ENCODE assay signal across 7 mouse cellular contexts in genomic region chr19:45005957-45006712, GRCm38 (mm10). TPM values are rescaled to one million over a fixed set of nuclear protein-coding genes. Genes with fewer than 3 reads are reported as not detected.
A peak's percentile ranks its signal among the peaks of the same experiment; 100 is the strongest.
DNase-seq lines count a peak whose midpoint lies in the region; ATAC-seq lines count a peak whose summit lies in the region.

Mrpl43 (minus strand) TSS chr19:45006442.

- peak within 1 kb of the TSS; percentile 88 for H3K4me2 ChIP-seq in intestine, embryonic 16.5 days (ENCODE audit: low read depth, low read length)
- H3K4me2 ChIP-seq in midbrain, embryonic 11.5 days = peak within 1 kb of the TSS; percentile 75

- H3K4me3 ChIP-seq in intestine, embryonic 16.5 days (ENCODE audit: low read length) = peak within 1 kb of the TSS; percentile 68
- H3K4me3 ChIP-seq in midbrain, embryonic 11.5 days (ENCODE audit: low read depth, low read length) = peak within 1 kb of the TSS; percentile 70

- peak; percentile 98 for DNase-seq in adrenal gland, adult 18-20 months (ENCODE audit: low spot score in 2 of 2)
- peak; percentile 96 for DNase-seq in embryo, embryonic 11 days
- peak; percentile 96 to 97 for DNase-seq in gastrocnemius, postnatal 36 days
- peak; percentile 95 to 97 for DNase-seq in left cerebral cortex, postnatal 36 days (ENCODE audit: low spot score in 2 of 2)
- peak; percentile 100 for DNase-seq in midbrain, embryonic 11.5 days (ENCODE audit: low spot score, missing footprints)
- DNase-seq in skeletal muscle tissue, adult 2 months (ENCODE audit: low read depth, low spot score) = peak; percentile 87

- H3K27ac ChIP-seq in intestine, embryonic 16.5 days (ENCODE audit: low read length) = peak within 1 kb of the TSS; percentile 82
- 0 out of 2 replicates have a peak within 1 kb of the TSS, but pooled peaks have one; percentile 25 for H3K27ac ChIP-seq in midbrain, embryonic 11.5 days (ENCODE audit: low read depth, low read length)

- WGBS in intestine, embryonic 16.5 days = under 1% methylated on average over 82 of the region's 82 CpGs
- WGBS in midbrain, embryonic 11.5 days = under 1% methylated on average over 82 of the region's 82 CpGs

- peaks cover 23% of the 10 kb centered on the region for H3K36me3 ChIP-seq in intestine, embryonic 16.5 days (ENCODE audit: control insufficient read depth, insufficient read depth, low read length)
- H3K36me3 ChIP-seq in midbrain, embryonic 11.5 days (ENCODE audit: control insufficient read depth, insufficient read depth, low read length) = peaks cover 11% of the 10 kb centered on the region

- H3K9me3 ChIP-seq in intestine, embryonic 16.5 days (ENCODE audit: control insufficient read depth, low read length) = no peaks in the 10 kb centered on the region
- H3K9me3 ChIP-seq in midbrain, embryonic 11.5 days (ENCODE audit: control insufficient read depth, low read length) = no peaks in the 10 kb centered on the region

- peak within 1 kb of the TSS; percentile 69 for H3K9ac ChIP-seq in intestine, embryonic 16.5 days (ENCODE audit: low read depth, low read length)
- H3K9ac ChIP-seq in midbrain, embryonic 11.5 days (ENCODE audit: low read length) = peak within 1 kb of the TSS; percentile 71

- no peaks in the 10 kb centered on the region for H3K27me3 ChIP-seq in intestine, embryonic 16.5 days (replicated peaks; ENCODE audit: control insufficient read depth, insufficient read depth, low read length)
- no peaks in the 10 kb centered on the region for H3K27me3 ChIP-seq in midbrain, embryonic 11.5 days (ENCODE audit: control insufficient read depth, insufficient read depth, low read length)

- peak; percentile 92 for ATAC-seq in intestine, embryonic 16.5 days
- peak; percentile 94 for ATAC-seq in midbrain, embryonic 11.5 days (ENCODE audit: low FRiP score)

- peaks cover 19% of the 10 kb centered on the region for H3K4me1 ChIP-seq in intestine, embryonic 16.5 days (ENCODE audit: control insufficient read depth, insufficient read depth, low read length)
- H3K4me1 ChIP-seq in midbrain, embryonic 11.5 days (ENCODE audit: control insufficient read depth, insufficient read depth, low read length) = peaks cover 14% of the 10 kb centered on the region; the same call in 1 of the 2 replicates

- intact Hi-C loops in gastrocnemius, postnatal 36 days (cut with DNase I) = no loop called here
- intact Hi-C loops in left cerebral cortex, postnatal 36 days (cut with DNase I) = no loop called here

RNA-seq across cellular contexts. Expression of gene Mrpl43, which starts in this region (rescaled TPM):
- 10 to 100 TPM; 45.2 to 48.3 TPM for total RNA-seq in adrenal gland, adult 18-20 months (2021)
- 10 to 100 TPM; 33.7 to 35.1 TPM for total RNA-seq in gastrocnemius, postnatal 36 days (2021)
- polyA plus RNA-seq in intestine, embryonic 16.5 days (2015; fragmentation: Nextera tagmentation; extraction: Ambion mirVana) = 74.7 and 76.4 TPM in 2 replicates
- 10 to 100 TPM; 36.1 to 47.5 TPM for total RNA-seq in left cerebral cortex, postnatal 36 days (2021)
- 67.3 and 69.6 TPM in 2 replicates for polyA plus RNA-seq in midbrain, embryonic 11.5 days (2014; fragmentation: Nextera tagmentation; extraction: Ambion mirVana)

Comparison
In these comparisons a context has a peak if more than half of its experiments do, and no peak if none do; other contexts are left out.
1. Peak in every context shown above with its lines: DNase-seq, ATAC-seq, H3K4me3 ChIP-seq and H3K27ac ChIP-seq.